Mouse (Mus musculus) limb, embryonic 10.5 days (tissue): ENCODE data around the gene Rhag. TPM values are rescaled to one million over a fixed set of nuclear protein-coding genes. Genes with fewer than 3 reads are reported as not detected.

Experiments
- DNase-seq: peaks from one replicate; pipeline ENCODE4 v3.0.0-alpha.2; 2017; ENCODE audit warnings: low spot score
- H3K27ac ChIP-seq: fragments of 300-500 bp; sonication (generic); 2 replicates; pipeline ENCODE4 v1.5.1; 2016; ENCODE audit warnings: mild to moderate bottlenecking
- H3K27me3 ChIP-seq: fragments of 300-500 bp; sonication (generic); 2 replicates; pipeline ENCODE4 v1.6.1; 2016; ENCODE audit warnings: low read depth, mild to moderate bottlenecking; ENCODE audit not compliant: poor library complexity, severe bottlenecking
- H3K36me3 ChIP-seq: fragments of 300-500 bp; sonication (generic); 2 replicates; pipeline ENCODE4 v1.6.1; 2016; ENCODE audit warnings: mild to moderate bottlenecking, moderate library complexity
- H3K4me1 ChIP-seq: fragments of 300-500 bp; sonication (generic); 2 replicates; pipeline ENCODE4 v1.6.1; 2016
- H3K4me3 ChIP-seq: fragments of 300-500 bp; sonication (generic); 2 replicates; pipeline ENCODE4 v1.5.1; 2016; ENCODE audit warnings: mild to moderate bottlenecking, moderate library complexity
- H3K9me3 ChIP-seq: fragments of 300-500 bp; sonication (generic); replicated peaks from 2 replicates; pipeline ENCODE4 v1.6.1; 2016; ENCODE audit warnings: mild to moderate bottlenecking
- WGBS: fragments of 180-500 bp; shearing (Covaris S2); methylation state at CpG from one replicate; pipeline ENCODE4 v1.1.7; 2016; 5-methylcytosine and 5-hydroxymethylcytosine counted together
- polyA plus RNA-seq: library from polyadenylated mRNA; unstranded; fragments of >200 nt; fragmentation: Nextera tagmentation; extraction: Ambion mirVana; gene quantifications from 2 replicates; pipeline ENCODE4 v1.2.1, GENCODE M21; 2016

Rhag gene
- 5.4 and 5.5 TPM in 2 replicates for polyA plus RNA-seq

- Histone ChIP-seq H3K4me1 (no peaks in the 10 kb centered on the region), H3K4me3 (no peak within 1 kb of the TSS), H3K27ac (no peak within 1 kb of the TSS), H3K9me3 (no peaks in the 10 kb centered on the region), H3K36me3 (no peaks in the 10 kb centered on the region), H3K27me3 (no peaks in the 10 kb centered on the region)
- 71% methylated on average over 1 of the region's 1 CpGs for WGBS
- no peak for DNase-seq
Measured at GRCm38 (mm10) chr17:40810934-40811333, at the start of gene Rhag. TSS of gene Rhag (plus strand) at chr17:40811126.

GRCm38 (mm10) chr17:40763662-40764061 is 47.3 kb upstream of the Rhag start:
- Histone ChIP-seq H3K36me3 (no peaks in the 10 kb centered on the region), H3K4me3 (no peak overlapping the region), H3K9me3 (no peaks in the 10 kb centered on the region), H3K27me3 (no peaks in the 10 kb centered on the region), H3K27ac (no peak overlapping the region), H3K4me1 (no peaks in the 10 kb centered on the region)
- 83% methylated on average over 4 of the region's 4 CpGs for WGBS
- DNase-seq = no peak

GRCm38 (mm10) chr17:40767120-40767519 is 43.8 kb upstream of the Rhag start:
- 94% methylated on average over 1 of the region's 1 CpGs for WGBS
- no peaks in the 10 kb centered on the region for H3K9me3 ChIP-seq

GRCm38 (mm10) chr17:40789877-40790276 is 21.0 kb upstream of the Rhag start:
- H3K27me3 ChIP-seq = no peaks in the 10 kb centered on the region
- no peak for DNase-seq
- no peak overlapping the region for H3K4me3 ChIP-seq
- no peaks in the 10 kb centered on the region for H3K4me1 ChIP-seq
- no peaks in the 10 kb centered on the region for H3K36me3 ChIP-seq
- no peak overlapping the region for H3K27ac ChIP-seq
- H3K9me3 ChIP-seq = no peaks in the 10 kb centered on the region

More at GRCm38 (mm10) chr17:40767120-40767519, 43.8 kb upstream of the Rhag start:
- Histone ChIP-seq H3K4me1 (no peaks in the 10 kb centered on the region), H3K36me3 (no peaks in the 10 kb centered on the region), H3K27me3 (no peaks in the 10 kb centered on the region), H3K4me3 (no peak overlapping the region), H3K27ac (no peak overlapping the region)
- DNase-seq = no peak

GRCm38 (mm10) chr17:40793921-40794854 is 16.7 kb upstream of the Rhag start:
- H3K27ac ChIP-seq = no peak overlapping the region
- H3K27me3 ChIP-seq = no peaks in the 10 kb centered on the region
- H3K4me3 ChIP-seq = no peak overlapping the region
- H3K36me3 ChIP-seq = no peaks in the 10 kb centered on the region
- H3K4me1 ChIP-seq = no peaks in the 10 kb centered on the region
- no peaks in the 10 kb centered on the region for H3K9me3 ChIP-seq
- DNase-seq = peak; percentile 31
- 64% methylated on average over 20 of the region's 20 CpGs for WGBS

- Histone ChIP-seq H3K36me3 (no peaks in the 10 kb centered on the region), H3K27me3 (no peaks in the 10 kb centered on the region), H3K27ac (no peak overlapping the region), H3K9me3 (no peaks in the 10 kb centered on the region), H3K4me3 (no peak overlapping the region), H3K4me1 (no peaks in the 10 kb centered on the region)
- DNase-seq = no peak
- 95% methylated on average over 3 of the region's 3 CpGs for WGBS
Measured at GRCm38 (mm10) chr17:40802707-40803340, 8.1 kb upstream of the Rhag start.

- no peaks in the 10 kb centered on the region for H3K36me3 ChIP-seq
- no peak overlapping the region for H3K4me3 ChIP-seq
- 65% methylated on average over 3 of the region's 3 CpGs for WGBS
- no peaks in the 10 kb centered on the region for H3K27me3 ChIP-seq
- no peaks in the 10 kb centered on the region for H3K4me1 ChIP-seq
- no peak overlapping the region for H3K27ac ChIP-seq
- H3K9me3 ChIP-seq = no peaks in the 10 kb centered on the region
- no peak for DNase-seq
Measured at GRCm38 (mm10) chr17:40806550-40806949, 4.4 kb upstream of the Rhag start.

GRCm38 (mm10) chr17:40806953-40807572 is 3.9 kb upstream of the Rhag start, which contains the start of gene Crisp2:
TSS of gene Crisp2 (minus strand) at chr17:40807003.
- Histone ChIP-seq H3K27me3 (no peaks in the 10 kb centered on the region), H3K4me3 (no peak within 1 kb of the TSS), H3K9me3 (no peaks in the 10 kb centered on the region), H3K27ac (no peak within 1 kb of the TSS), H3K4me1 (no peaks in the 10 kb centered on the region), H3K36me3 (no peaks in the 10 kb centered on the region)
- WGBS = 36% methylated on average over 2 of the region's 2 CpGs
- DNase-seq = no peak

- no peaks in the 10 kb centered on the region for H3K4me1 ChIP-seq
- H3K9me3 ChIP-seq = no peaks in the 10 kb centered on the region
- no peak overlapping the region for H3K4me3 ChIP-seq
- no peak overlapping the region for H3K27ac ChIP-seq
- no peak for DNase-seq
- H3K27me3 ChIP-seq = no peaks in the 10 kb centered on the region
- no peaks in the 10 kb centered on the region for H3K36me3 ChIP-seq
Measured at GRCm38 (mm10) chr17:40808071-40808470, 2.9 kb upstream of the Rhag start.

GRCm38 (mm10) chr17:40811560-40811959 is 634 bp downstream of the Rhag start:
- WGBS = 90% methylated on average over 1 of the region's 1 CpGs

GRCm38 (mm10) chr17:40812259-40812658 is 1.3 kb downstream of the Rhag start:
- H3K27me3 ChIP-seq = no peaks in the 10 kb centered on the region
- H3K9me3 ChIP-seq = no peaks in the 10 kb centered on the region
- no peaks in the 10 kb centered on the region for H3K4me1 ChIP-seq
- no peaks in the 10 kb centered on the region for H3K36me3 ChIP-seq
- 80% methylated on average over 2 of the region's 2 CpGs for WGBS
- DNase-seq = no peak
- no peak overlapping the region for H3K27ac ChIP-seq
- no peak overlapping the region for H3K4me3 ChIP-seq

More at GRCm38 (mm10) chr17:40811560-40811959, 634 bp downstream of the Rhag start:
- Histone ChIP-seq H3K9me3 (no peaks in the 10 kb centered on the region), H3K4me3 (no peak overlapping the region), H3K27me3 (no peaks in the 10 kb centered on the region), H3K27ac (no peak overlapping the region), H3K4me1 (no peaks in the 10 kb centered on the region), H3K36me3 (no peaks in the 10 kb centered on the region)
- no peak for DNase-seq

- 75% methylated on average over 4 of the region's 4 CpGs for WGBS
- Histone ChIP-seq H3K27ac (no peak overlapping the region), H3K36me3 (no peaks in the 10 kb centered on the region), H3K4me1 (no peaks in the 10 kb centered on the region), H3K27me3 (no peaks in the 10 kb centered on the region), H3K4me3 (no peak overlapping the region), H3K9me3 (no peaks in the 10 kb centered on the region)
- DNase-seq = no peak
Measured at GRCm38 (mm10) chr17:40817340-40817943, 6.5 kb downstream of the Rhag start.
